Mouse (Mus musculus) midbrain, embryonic 13.5 days (tissue): ENCODE data around the gene Tprkb. TPM values are rescaled to one million over a fixed set of nuclear protein-coding genes. Genes with fewer than 3 reads are reported as not detected.
"Not testable (repeated sequence)": the region's sequence is repeated elsewhere in the genome, so short reads cannot be mapped to it uniquely, and the experiment has no call there.

Experiments used
- ATAC-seq: fragments of 200-750 bp; cut with Nextera tagmentation; 2 replicates; pipeline ENCODE4 v1.8.0; 2017; ENCODE audit warnings: mild to moderate bottlenecking, moderate TSS enrichment, moderate library complexity
- H3K27ac ChIP-seq: fragments of 300-500 bp; sonication (generic); 2 replicates; pipeline ENCODE4 v1.5.1; 2015; ENCODE audit warnings: inconsistent platforms, mild to moderate bottlenecking, moderate library complexity
- H3K27me3 ChIP-seq: fragments of 300-500 bp; sonication (generic); 2 replicates; pipeline ENCODE4 v1.6.1; 2015; ENCODE audit warnings: mild to moderate bottlenecking, inconsistent platforms
- H3K36me3 ChIP-seq: fragments of 300-500 bp; sonication (generic); 2 replicates; pipeline ENCODE4 v1.6.1; 2015; ENCODE audit warnings: mild to moderate bottlenecking, inconsistent platforms
- H3K4me1 ChIP-seq: fragments of 300-500 bp; sonication (generic); replicated peaks from 2 replicates; pipeline ENCODE4 v1.6.1; 2015; ENCODE audit warnings: inconsistent platforms
- H3K4me2 ChIP-seq: fragments of 300-500 bp; sonication (generic); replicated peaks from 2 replicates; pipeline ENCODE4 v1.6.1; 2015; ENCODE audit warnings: moderate library complexity, mild to moderate bottlenecking, inconsistent platforms
- H3K4me3 ChIP-seq: fragments of 300-500 bp; sonication (generic); replicated peaks from 2 replicates; pipeline ENCODE4 v1.5.1; 2015; ENCODE audit warnings: mild to moderate bottlenecking, inconsistent platforms
- H3K9ac ChIP-seq: fragments of 300-500 bp; sonication (generic); replicated peaks from 2 replicates; pipeline ENCODE4 v1.6.1; 2015; ENCODE audit warnings: mild to moderate bottlenecking, inconsistent platforms
- H3K9me3 ChIP-seq: fragments of 300-500 bp; sonication (generic); 2 replicates; pipeline ENCODE4 v1.6.1; 2016; ENCODE audit warnings: mild to moderate bottlenecking, inconsistent platforms
- WGBS: fragments of 180-500 bp; shearing (Covaris S2); methylation state at CpG from one replicate; pipeline ENCODE4 v1.1.7; 2015; 5-methylcytosine and 5-hydroxymethylcytosine counted together
- polyA plus RNA-seq: library from polyadenylated mRNA; unstranded; fragments of >200 nt; fragmentation: Nextera tagmentation; extraction: Ambion mirVana; gene quantifications from 2 replicates; pipeline ENCODE4 v1.2.1, GENCODE M21; 2015

Gene Tprkb
- 41.0 and 52.0 TPM in 2 replicates for polyA plus RNA-seq

DNA sequence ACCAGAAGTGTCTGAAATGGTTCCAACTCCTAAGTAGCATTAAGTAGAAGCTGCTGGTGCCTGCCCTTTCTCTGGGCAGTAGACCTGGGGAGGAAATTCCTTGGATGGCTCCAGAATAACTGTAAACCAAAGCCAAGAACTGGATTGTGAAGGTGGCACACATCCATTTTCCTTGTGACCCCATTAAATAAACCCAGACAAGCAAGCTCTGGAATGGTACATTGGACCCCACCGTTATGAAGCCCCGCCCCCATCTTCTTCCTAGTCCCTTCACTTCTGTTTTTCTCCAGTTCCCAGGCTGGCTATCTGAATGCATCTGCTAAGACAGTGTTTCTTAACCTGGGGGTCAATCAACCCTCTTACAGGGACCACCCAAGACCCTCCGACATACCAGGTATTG lies at the start of gene Tprkb:
TSS of gene Tprkb (plus strand) at position 279 of the 400 bp plus-strand sequence.
- H3K4me3 ChIP-seq: no peak within 1 kb of the TSS
- no peak within 1 kb of the TSS for H3K9ac ChIP-seq
- no peak within 1 kb of the TSS for H3K27ac ChIP-seq
- H3K36me3 ChIP-seq: no peaks in the 10 kb centered on the region
- H3K27me3 ChIP-seq: no peaks in the 10 kb centered on the region
- H3K4me2 ChIP-seq: no peak within 1 kb of the TSS
- H3K9me3 ChIP-seq: no peaks in the 10 kb centered on the region
- 86% methylated on average over 3 of the region's 3 CpGs for WGBS
- no peak for ATAC-seq
- peaks cover 16% of the 10 kb centered on the region for H3K4me1 ChIP-seq

DNA sequence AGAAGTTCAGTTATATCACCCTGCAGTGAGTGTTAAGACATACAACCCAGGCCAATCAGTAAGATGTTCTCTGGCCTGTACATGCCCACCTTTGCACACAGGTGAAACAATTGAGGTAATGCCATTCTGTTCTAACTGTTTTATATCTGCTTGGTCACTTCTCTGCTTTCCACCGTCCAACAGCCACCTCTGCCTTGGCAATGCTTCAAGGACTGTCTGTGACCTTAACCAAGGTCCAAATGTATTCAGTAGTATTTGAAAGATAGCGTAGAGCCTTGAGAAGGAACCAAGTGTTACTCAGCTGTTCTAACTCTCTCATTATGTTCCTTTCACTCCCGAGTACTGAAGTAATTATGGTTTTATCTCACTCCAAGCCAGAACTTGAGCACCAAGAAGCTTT lies 49.1 kb upstream of the Tprkb start:
- H3K27me3 ChIP-seq: no peaks in the 10 kb centered on the region
- no peak overlapping the region for H3K9ac ChIP-seq
- no peaks in the 10 kb centered on the region for H3K9me3 ChIP-seq
- no peak overlapping the region for H3K27ac ChIP-seq
- H3K4me1 ChIP-seq: no peaks in the 10 kb centered on the region
- H3K4me2 ChIP-seq: no peak overlapping the region
- ATAC-seq: no peak
- 80% methylated on average over 3 of the region's 3 CpGs for WGBS
- no peaks in the 10 kb centered on the region for H3K36me3 ChIP-seq
- no peak overlapping the region for H3K4me3 ChIP-seq

DNA sequence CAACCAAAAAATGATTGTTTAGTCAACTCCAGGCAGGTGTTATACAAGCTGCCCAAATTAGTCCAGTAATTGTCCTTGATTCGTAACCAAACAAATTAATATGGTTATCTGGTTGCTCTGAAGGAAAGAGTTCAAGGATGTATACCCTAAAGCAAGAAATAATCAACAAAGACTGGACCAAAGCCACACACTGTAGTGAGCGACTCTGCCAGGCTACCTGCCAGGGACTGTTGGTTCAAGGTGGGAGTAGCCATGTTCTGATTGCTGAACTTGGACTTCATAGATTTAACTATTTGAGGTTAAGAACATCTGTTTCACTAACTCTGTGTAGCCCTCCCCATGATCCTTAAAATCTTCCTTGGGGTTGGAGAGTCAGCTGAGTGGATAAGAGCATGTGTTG lies 48.5 kb upstream of the Tprkb start:
- WGBS: 87% methylated on average over 2 of the region's 2 CpGs
- ATAC-seq: no peak
- Histone ChIP-seq H3K9me3 (no peaks in the 10 kb centered on the region), H3K27me3 (no peaks in the 10 kb centered on the region), H3K4me2 (no peak overlapping the region), H3K9ac (no peak overlapping the region), H3K36me3 (no peaks in the 10 kb centered on the region), H3K4me1 (no peaks in the 10 kb centered on the region), H3K4me3 (no peak overlapping the region), H3K27ac (no peak overlapping the region)

DNA sequence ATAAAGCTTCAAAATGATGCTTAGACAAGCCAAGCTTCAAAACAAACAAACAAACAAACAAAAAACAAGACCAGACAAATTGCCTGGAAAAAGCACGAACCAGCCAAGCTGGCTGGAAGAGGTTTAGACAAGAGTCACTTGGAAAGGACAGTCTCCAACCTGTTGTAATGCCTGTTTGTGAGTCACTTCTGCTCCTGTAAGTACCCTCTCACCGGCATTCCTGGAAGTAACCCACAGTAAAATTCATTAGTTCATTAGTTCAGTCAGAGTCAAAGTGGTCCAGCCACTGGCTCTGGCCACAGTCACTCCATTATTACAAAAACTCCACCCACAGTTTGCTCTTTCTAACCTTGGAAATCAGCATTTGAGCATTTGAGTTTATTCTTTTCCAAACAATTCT lies 47.8 kb upstream of the Tprkb start:
- H3K9me3 ChIP-seq: no peaks in the 10 kb centered on the region
- no peak for ATAC-seq
- H3K27me3 ChIP-seq: no peaks in the 10 kb centered on the region
- no peak overlapping the region for H3K4me2 ChIP-seq
- no peak overlapping the region for H3K27ac ChIP-seq
- WGBS: 97% methylated on average over 2 of the region's 2 CpGs
- H3K9ac ChIP-seq: no peak overlapping the region
- no peaks in the 10 kb centered on the region for H3K4me1 ChIP-seq
- H3K4me3 ChIP-seq: no peak overlapping the region
- H3K36me3 ChIP-seq: no peaks in the 10 kb centered on the region

DNA sequence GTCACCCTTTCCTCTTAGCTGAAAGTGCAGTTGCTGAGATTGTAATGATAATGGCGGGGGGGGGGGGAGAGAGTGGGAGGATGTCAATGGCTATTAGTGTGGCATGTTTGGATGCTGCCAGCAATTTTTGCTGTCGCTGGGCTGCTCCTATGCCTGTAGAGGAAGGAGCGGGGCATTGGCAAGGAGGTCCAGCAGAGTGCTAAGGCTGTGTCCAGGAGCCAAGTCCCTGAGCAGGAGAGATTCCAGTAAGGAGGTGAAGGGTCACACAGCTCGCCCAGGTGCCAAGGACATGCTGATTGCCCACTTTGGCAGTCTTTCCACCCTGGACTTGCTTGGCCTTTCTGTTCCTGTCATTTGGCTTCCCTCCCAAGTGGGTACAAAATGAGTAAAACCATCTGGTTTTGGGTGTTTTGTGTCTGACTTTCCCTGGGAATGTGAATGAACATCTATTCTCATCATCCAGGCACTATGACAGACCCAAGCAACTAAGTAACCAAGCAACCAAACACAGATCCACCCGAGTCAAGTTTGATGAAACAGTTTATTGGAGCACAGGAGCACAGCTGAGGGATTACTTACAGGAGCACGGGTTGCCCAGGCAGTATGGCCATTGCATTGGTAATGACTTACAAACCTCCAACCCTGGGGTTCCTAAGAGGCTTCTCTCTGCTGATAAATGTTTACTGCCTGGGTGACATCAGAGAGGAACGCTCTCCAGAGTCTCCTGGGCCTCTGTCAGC lies 46.6 kb upstream of the Tprkb start:
- H3K4me3 ChIP-seq, H3K4me1 ChIP-seq, H3K9me3 ChIP-seq, H3K4me2 ChIP-seq, H3K9ac ChIP-seq, H3K27ac ChIP-seq, H3K36me3 ChIP-seq, H3K27me3 ChIP-seq, ATAC-seq: not testable (repeated sequence)
- 72% methylated on average over 6 of the region's 7 CpGs for WGBS

DNA sequence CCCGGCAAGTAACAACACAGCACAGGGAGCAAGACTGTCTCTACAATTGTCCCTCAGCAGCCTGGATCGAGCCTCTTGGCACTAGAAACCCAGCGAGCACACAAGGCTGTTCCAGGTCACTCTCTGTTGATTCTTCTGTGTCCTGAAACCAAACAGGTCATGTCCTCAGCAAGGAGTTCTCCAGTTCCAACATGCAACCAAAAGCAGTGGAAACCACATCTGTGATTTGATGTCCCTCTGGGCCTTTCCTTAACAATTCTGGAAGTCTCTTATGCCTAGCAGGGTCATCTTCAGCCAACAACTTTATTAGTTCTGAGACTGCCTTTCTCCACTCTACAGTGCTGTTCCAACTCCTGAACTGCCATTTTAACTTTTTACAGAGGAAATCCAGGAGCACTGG lies 45.5 kb upstream of the Tprkb start:
- H3K27me3 ChIP-seq, H3K4me1 ChIP-seq, H3K9ac ChIP-seq, H3K4me2 ChIP-seq, ATAC-seq, H3K27ac ChIP-seq, H3K4me3 ChIP-seq, H3K9me3 ChIP-seq, H3K36me3 ChIP-seq: not testable (repeated sequence)
- WGBS: 88% methylated on average over 3 of the region's 3 CpGs

DNA sequence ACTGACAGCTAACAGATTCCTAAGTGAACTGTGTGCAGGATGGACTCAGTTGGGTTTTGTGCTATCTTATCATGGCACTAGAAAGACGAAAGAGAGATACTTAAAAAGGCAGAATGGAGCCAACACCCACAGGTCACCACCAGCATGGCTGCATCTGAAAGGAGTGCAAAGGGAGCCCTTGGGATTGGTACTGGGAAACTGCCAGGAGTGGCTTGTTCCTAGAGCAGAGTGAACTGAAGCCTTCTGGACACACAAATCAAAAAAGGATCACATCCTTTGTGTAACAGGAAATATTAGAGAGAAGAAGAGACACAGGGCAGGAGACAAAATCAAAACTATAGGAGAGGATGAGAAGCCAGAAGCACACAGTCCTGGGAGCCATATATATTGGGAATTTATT lies 44.7 kb upstream of the Tprkb start:
- not testable (repeated sequence) for H3K4me2 ChIP-seq, H3K4me1 ChIP-seq, ATAC-seq, H3K4me3 ChIP-seq, H3K27me3 ChIP-seq, H3K36me3 ChIP-seq, H3K9ac ChIP-seq, H3K27ac ChIP-seq, H3K9me3 ChIP-seq
- 74% methylated on average over 1 of the region's 1 CpGs for WGBS

DNA sequence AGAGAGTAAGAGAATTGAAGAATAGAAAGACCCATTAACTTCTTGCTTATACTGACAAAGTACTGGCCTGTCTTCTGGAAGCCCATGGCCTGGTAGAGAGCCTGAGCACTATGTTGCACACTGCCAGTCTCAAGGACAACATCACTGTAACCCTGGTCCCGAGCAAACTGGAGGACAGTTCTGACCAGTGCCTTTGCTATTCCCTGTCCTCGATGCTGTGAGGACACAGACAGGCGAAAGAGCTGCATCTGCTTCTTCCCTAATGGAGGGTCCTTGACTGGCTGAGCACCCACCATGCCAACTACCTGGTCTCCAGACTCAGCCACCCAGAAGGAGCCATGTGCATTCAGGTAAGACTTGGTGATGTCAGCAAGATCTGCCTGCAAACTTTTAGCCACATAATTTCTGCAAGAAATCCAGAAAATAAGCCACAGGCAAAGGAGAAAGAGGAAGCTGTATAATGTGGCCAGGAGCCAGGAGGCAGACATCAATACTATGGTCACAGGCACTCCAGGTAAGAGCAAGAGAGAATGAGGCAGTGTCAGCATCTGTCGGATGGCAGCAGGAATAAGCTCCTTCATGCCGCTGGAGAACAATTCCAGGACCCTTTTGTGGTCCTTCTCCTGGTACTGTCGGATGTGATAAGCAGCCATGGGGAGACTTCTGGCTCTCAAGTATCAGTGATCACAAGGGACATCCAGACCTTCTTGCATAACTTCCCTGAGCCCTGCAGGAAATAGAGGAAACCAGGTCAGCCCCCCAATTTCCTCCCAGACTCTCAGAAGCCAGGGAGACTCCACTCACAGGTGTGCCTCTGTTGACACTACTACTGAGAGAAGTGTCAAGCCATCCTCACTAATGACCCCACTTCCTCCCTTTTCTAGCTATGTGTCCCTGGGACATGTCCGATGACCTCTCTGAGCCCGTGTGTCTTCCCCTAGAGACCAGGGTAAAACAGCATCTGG lies 43.7 kb upstream of the Tprkb start:
- no peak overlapping the region for H3K4me2 ChIP-seq
- no peaks in the 10 kb centered on the region for H3K27me3 ChIP-seq
- ATAC-seq: no peak
- H3K4me3 ChIP-seq: no peak overlapping the region
- no peak overlapping the region for H3K9ac ChIP-seq
- H3K27ac ChIP-seq: no peak overlapping the region
- H3K9me3 ChIP-seq: no peaks in the 10 kb centered on the region
- no peaks in the 10 kb centered on the region for H3K36me3 ChIP-seq
- WGBS: 85% methylated on average over 8 of the region's 8 CpGs
- H3K4me1 ChIP-seq: no peaks in the 10 kb centered on the region

DNA sequence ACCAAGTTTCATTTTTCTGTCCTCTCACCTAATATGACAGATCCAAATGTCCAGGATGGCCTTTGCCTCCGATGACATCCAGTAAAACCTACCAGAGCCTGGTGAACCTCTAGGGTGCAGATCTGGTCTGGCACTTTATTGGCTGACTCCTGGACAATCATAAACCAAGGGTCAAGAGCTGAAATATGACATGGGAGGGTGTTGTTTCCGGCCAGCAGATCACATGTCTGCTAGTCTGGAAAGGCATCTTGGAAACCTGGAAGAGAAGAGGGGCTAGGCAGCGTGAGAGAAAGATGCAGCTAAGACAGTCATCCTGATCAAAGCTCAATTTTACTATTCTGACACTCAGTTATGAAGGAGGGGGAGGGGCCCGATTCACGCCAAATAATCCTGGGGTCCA lies 42.7 kb upstream of the Tprkb start, which contains the start of gene Nat8f2:
TSS of gene Nat8f2 (minus strand) at position 153 of the 400 bp plus-strand sequence.
- 82% methylated on average over 5 of the region's 5 CpGs for WGBS
- not testable (repeated sequence) for H3K9ac ChIP-seq, H3K4me2 ChIP-seq, H3K9me3 ChIP-seq, H3K4me3 ChIP-seq, ATAC-seq, H3K36me3 ChIP-seq, H3K27ac ChIP-seq, H3K4me1 ChIP-seq, H3K27me3 ChIP-seq

DNA sequence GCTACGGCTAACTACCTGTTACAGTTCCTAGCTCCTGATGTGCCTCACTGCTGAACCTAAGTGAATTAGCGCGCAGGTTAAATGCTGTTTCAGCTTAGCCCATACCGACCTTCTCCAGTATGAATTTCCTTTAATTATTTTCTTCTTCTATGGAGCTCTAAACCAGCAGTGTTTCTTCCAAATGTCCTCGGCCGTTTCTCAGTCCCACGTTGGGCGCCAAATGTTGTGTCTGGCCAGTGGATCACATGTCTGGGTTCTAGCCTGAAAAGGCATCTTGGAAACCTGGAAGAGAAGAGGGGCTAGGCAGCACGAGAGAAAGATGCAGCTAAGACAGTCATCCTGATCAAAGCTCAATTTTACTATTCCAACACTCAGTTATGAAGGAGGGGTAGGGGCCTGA lies 28.4 kb upstream of the Tprkb start:
- H3K36me3 ChIP-seq, ATAC-seq, H3K4me3 ChIP-seq, H3K4me1 ChIP-seq, H3K4me2 ChIP-seq, H3K27ac ChIP-seq, H3K9ac ChIP-seq, H3K27me3 ChIP-seq: not testable (repeated sequence)
- peaks cover 18% of the 10 kb centered on the region; the same call in 1 of the 2 replicates for H3K9me3 ChIP-seq
- WGBS: 93% methylated on average over 9 of the region's 9 CpGs

DNA sequence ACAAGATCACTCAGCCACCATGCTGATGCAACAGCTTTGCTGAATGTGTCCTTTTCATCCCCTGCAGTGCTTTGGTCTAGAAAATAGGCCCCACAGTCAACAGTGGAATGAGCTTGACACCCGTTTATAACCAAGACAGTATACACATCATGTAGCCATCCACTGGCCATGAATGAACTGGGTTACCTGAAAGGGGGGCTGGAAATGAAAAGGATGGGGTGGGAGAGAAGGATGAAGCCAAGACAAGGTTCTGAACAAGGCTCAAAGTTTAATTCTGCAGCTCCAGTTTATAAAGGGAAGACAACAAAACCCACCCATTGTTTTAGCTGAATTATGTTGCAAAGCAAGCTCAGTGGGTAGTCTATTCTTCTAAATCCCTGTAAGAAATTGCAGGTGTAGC lies 27.4 kb upstream of the Tprkb start:
- no peak for ATAC-seq
- H3K9ac ChIP-seq: no peak overlapping the region
- no peaks in the 10 kb centered on the region; the same call in 1 of the 2 replicates for H3K36me3 ChIP-seq
- no peaks in the 10 kb centered on the region for H3K27me3 ChIP-seq
- H3K27ac ChIP-seq: no peak overlapping the region
- H3K4me1 ChIP-seq: no peaks in the 10 kb centered on the region
- 77% methylated on average over 1 of the region's 1 CpGs for WGBS
- no peak overlapping the region for H3K4me2 ChIP-seq
- H3K4me3 ChIP-seq: no peak overlapping the region
- H3K9me3 ChIP-seq: peaks cover 18% of the 10 kb centered on the region; the same call in 1 of the 2 replicates

DNA sequence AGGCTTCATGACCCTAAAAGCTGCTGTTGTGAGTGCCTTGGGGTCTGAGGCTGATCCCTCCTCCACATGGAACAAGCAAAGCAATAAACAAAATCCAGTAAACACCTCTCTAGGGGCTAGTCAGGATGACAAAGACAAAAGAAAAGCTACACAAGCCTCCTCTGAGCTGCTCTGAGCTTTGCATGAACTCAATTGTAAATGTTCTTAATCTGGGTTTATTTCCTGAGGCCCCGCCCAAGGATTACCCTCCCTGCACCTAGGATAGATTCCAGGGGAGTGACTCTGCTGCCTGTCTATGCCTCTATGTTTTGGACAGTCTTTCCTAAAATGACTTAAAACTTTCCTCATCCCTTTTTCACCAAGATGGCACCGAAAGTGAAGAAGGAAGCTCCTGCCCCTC lies 22.7 kb upstream of the Tprkb start:
- ATAC-seq: no peak

More for the DNA sequence above, 22.7 kb upstream of the Tprkb start:
- Histone ChIP-seq H3K9ac (no peak overlapping the region), H3K4me3 (no peak overlapping the region), H3K27me3 (no peaks in the 10 kb centered on the region), H3K27ac (no peak overlapping the region), H3K36me3 (no peaks in the 10 kb centered on the region), H3K9me3 (peaks cover 4% of the 10 kb centered on the region; the same call in 1 of the 2 replicates), H3K4me1 (no peaks in the 10 kb centered on the region), H3K4me2 (no peak overlapping the region)
- 83% methylated on average over 2 of the region's 2 CpGs for WGBS
